Mouse (Mus musculus): ENCODE measurements around the gene Snai1. TPM values are rescaled to one million over a fixed set of nuclear protein-coding genes. Genes with fewer than 3 reads are reported as not detected.

Snai1 gene
- polyA plus RNA-seq, 1 experiment from 2014 or later: 5.8 TPM

Other genes with a start within 250 kb of the Snai1 start
- gene B4galt5, start 189.0 kb upstream of the Snai1 start, polyA plus RNA-seq (2015; fragmentation: Nextera tagmentation; extraction: Ambion mirVana): 10.6 and 11.2 TPM in 2 replicates
- 22.7 and 23.0 TPM in 2 replicates for gene Slc9a8, start 116.5 kb upstream of the Snai1 start, polyA plus RNA-seq (2015; fragmentation: Nextera tagmentation; extraction: Ambion mirVana)
- 154 and 165 TPM in 2 replicates for gene Rnf114, start 45.5 kb upstream of the Snai1 start, polyA plus RNA-seq (2015; fragmentation: Nextera tagmentation; extraction: Ambion mirVana)
- 25.1 and 30.2 TPM in 2 replicates for gene Spata2, start 45.3 kb upstream of the Snai1 start, polyA plus RNA-seq (2015; fragmentation: Nextera tagmentation; extraction: Ambion mirVana)
- gene Ube2v1, start 93.9 kb downstream of the Snai1 start, polyA plus RNA-seq (2015; fragmentation: Nextera tagmentation; extraction: Ambion mirVana): 298 and 301 TPM in 2 replicates
- 9.8 and 11.2 TPM in 2 replicates for gene Gm20431, start 123.3 kb downstream of the Snai1 start, polyA plus RNA-seq (2015; fragmentation: Nextera tagmentation; extraction: Ambion mirVana)
- gene Cebpb, start 150.7 kb downstream of the Snai1 start, polyA plus RNA-seq (2015; fragmentation: Nextera tagmentation; extraction: Ambion mirVana): 0.20 TPM in 1 of 2 replicates, not detected in the other
- gene Tmem189, start 151.6 kb downstream of the Snai1 start, polyA plus RNA-seq (2015; fragmentation: Nextera tagmentation; extraction: Ambion mirVana): 27.1 and 28.0 TPM in 2 replicates